Mouse (Mus musculus): ENCODE measurements around the gene Parp14. TPM values are rescaled to one million over a fixed set of nuclear protein-coding genes. Genes with fewer than 3 reads are reported as not detected.

Parp14 gene
- polyA plus RNA-seq, 1 experiment = 14.1 TPM

DNA sequence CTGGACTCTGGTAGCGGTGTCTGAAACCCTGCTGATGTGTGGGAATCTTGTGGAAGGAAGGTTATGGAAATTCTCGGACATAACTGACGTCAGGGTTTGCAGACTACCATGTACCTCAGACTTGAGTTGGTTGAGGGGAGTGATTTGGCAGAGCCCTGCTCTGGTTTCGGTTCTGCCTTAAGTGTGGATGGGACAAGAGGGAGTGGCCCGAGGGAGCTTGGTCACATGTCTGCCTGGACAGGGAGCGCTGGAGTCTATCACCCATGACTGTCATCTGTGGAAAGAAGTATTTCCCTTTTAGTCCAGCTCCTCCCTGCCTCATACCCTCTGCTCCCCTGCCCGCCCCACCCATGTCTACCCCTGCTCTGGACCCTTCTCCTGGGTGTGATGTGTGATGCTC lies 69.2 kb downstream of the Parp14 start:
- no peak for DNase-seq (ENCODE audit: low read depth, low spot score)

DNA sequence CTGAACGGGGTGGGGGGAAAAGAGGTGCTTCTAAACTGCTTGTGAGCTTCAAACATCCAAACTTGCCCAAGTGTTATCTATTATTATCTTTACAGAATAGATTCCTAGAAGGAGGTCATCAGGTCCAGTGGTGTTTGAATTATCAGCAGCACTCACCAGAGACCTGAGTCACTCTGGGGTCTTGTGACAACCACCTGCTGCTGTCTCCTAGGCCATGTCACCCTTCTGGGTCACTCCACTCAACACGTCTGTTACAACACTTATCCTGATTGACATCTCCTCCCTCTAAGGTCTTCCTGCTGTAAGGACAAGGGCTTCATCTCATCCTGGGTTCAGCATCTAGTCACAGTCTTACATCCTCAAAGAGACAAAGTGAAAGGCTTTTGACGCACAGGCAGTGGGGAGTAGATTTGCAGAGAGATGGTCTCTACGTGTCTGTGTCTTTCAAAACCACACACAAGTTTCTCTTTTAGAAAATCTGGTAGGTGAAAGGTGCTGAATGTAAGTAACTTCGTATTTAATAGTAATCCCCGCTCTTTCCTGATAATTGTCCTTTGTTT lies 79.3 kb downstream of the Parp14 start:
- WGBS = 90% methylated on average over 6 of the region's 6 CpGs

More for the DNA sequence above, 69.2 kb downstream of the Parp14 start:
- 89% methylated on average over 7 of the region's 7 CpGs for WGBS

DNA sequence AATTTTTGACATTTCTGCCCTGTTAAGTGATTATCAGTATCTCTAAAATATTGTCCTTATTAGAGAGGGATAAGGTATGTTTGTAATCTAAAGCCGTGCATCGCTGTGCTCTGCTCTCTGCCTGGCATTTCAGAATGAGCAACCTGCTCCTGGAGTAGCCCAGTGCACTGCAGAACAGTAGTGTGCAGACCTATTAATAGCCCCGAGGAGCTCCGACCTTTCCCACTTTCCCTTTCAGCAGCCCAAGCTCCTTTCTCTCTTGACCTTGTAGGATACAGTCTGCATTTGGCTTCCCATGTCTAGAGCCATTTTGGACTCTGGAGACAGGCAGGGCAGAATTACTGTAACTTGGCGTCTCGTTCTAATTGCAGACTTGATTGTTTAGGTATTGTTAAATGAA lies 83.0 kb downstream of the Parp14 start:
- no peak for DNase-seq (ENCODE audit: low read depth, low spot score)
- WGBS = 89% methylated on average over 6 of the region's 6 CpGs

More for the DNA sequence above, 79.3 kb downstream of the Parp14 start:
- no peak for DNase-seq (ENCODE audit: low read depth, low spot score)

DNA sequence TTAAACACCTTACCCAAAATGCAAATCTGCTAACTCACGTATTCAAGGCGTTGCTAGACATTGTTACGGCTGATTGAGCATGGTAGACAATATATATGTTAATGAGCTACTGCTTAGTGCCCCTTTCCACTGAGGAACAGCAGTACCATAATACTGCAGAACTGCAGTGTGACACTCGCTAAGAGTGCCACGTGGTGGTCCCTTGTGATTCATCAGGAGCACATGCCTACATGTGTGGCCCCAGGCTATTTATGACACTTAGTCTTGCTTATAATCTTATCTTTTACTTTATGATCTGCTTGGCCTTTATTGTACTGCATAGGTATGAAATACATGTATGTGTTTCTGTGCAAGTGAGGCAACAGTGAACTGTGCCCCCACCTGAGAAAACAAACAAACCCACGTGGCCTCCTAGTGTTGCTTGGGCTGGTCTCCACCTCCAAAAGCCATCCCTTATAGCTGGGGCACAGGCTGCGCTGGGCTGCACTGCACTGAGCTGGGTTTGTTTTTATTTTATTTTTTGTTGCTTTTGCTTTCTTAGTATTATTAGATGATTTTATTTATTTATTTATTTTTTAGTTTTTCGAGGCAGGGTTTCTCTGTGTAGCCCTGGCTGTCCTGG lies 83.7 kb downstream of the Parp14 start:
- DNase-seq (ENCODE audit: low read depth, low spot score) = no peak
- WGBS = 84% methylated on average over 8 of the region's 8 CpGs

DNA sequence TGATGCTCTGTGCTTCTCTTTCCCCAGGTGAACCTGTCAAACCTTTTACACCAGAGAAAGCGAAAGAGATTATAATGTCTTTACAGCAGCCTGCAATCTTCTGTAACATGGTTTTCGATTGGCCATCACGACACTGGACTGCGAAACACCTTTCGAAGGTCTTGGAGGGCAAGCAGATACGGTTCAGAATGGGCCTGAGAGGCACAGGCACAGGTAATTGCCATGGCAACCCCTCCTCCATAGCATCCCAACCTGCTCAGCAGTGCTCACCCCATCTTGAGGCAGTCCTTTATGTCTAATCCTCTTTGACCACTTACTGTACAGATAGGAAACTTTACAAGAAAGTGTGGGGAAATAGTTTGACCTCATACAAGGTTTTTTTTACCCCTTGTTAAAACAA lies 84.2 kb downstream of the Parp14 start:
- WGBS = 86% methylated on average over 6 of the region's 6 CpGs
- DNase-seq (ENCODE audit: low read depth, low spot score) = no peak

DNA sequence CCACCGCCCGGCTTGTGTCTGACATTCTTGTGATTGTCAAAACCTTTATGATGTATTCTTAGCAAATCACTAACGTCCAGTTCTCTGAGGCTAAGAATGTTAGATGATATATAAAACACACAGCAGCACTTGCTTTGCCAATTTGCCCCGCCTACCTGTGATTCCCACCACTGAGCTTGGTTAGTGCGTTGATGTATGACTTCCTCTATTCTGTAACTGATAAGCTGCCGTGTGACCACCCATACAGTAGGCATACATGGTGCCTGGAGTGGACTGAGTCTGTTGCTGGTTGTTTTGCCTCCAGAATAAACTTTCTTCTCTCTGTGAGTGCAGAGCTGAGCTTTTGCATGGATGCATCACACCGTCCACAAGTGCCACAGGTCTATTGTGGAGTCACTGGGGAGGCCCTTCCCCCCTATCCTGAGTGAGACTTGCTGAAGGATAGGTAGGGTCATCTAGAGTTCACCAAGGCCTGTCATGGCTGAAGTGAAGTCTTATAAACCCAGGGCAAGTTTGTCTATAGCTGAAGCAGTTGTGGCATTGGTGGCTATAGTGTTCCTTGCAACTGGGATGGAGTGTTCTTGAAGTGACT lies 87.1 kb downstream of the Parp14 start:
- DNase-seq (ENCODE audit: low read depth, low spot score) = no peak
- WGBS = 60% methylated on average over 7 of the region's 7 CpGs

DNA sequence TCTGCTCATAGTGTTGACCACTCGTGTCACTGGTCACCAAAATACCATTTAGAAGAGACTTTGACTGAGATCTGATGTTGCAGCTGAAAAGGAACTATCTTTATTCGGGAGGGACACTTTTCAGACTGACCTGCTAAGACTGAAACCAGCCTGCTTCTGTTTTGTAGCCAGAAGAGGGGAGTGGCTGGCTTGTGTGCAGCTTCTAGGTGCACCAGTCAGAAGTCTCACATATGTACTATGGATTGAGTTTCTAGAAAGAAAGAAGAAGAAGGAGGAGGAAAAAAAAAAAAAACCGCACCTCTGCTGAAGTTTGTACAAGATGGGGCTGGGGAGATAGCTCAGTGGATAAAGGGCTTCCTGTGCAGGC lies 88.2 kb downstream of the Parp14 start:
- DNase-seq (ENCODE audit: low read depth, low spot score) = no peak
- 75% methylated on average over 3 of the region's 3 CpGs for WGBS

Other genes starting within 250 kb of the Parp14 start
- 32.3 and 38.1 TPM in 2 replicates for gene Dirc2, start 102.2 kb downstream of the Parp14 start, polyA plus RNA-seq (2012; rRNA removed)
- gene Hspbap1, start 101.2 kb downstream of the Parp14 start, polyA plus RNA-seq (2012; rRNA removed) = 4.7 and 6.0 TPM in 2 replicates
- 20.6 and 27.2 TPM in 2 replicates for gene Parp9, start 66.9 kb upstream of the Parp14 start, polyA plus RNA-seq (2012; rRNA removed)
- gene Dtx3l, start 67.6 kb upstream of the Parp14 start, polyA plus RNA-seq (2012; rRNA removed) = 19.4 and 30.1 TPM in 2 replicates
- gene Kpna1, start 107.2 kb upstream of the Parp14 start, polyA plus RNA-seq (2012; rRNA removed) = 5.7 and 6.9 TPM in 2 replicates
- gene Wdr5b, start 169.6 kb upstream of the Parp14 start, polyA plus RNA-seq (2012; rRNA removed) = 1.8 and 2.0 TPM in 2 replicates
- 39.6 and 43.6 TPM in 2 replicates for gene Fam162a, start 200.1 kb upstream of the Parp14 start, polyA plus RNA-seq (2012; rRNA removed)
- 14.3 and 16.2 TPM in 2 replicates for gene Ccdc58, start 200.1 kb upstream of the Parp14 start, polyA plus RNA-seq (2012; rRNA removed)

Data from large intestine, adult 2 months (tissue).